Comparison of ENCODE assay signal across 8 mouse cellular contexts in genomic region chr12:12420841-12421579, GRCm38 (mm10).
A peak's percentile ranks its signal among the peaks of the same experiment; 100 is the strongest.
DNase-seq lines count a peak whose midpoint lies in the region; ATAC-seq lines count a peak whose summit lies in the region.

No protein-coding gene starts in this region.

- 14% methylated on average over 25 of the region's 25 CpGs for WGBS in embryonic facial prominence, embryonic 10.5 days
- WGBS in midbrain, embryonic 12.5 days: 13% methylated on average over 25 of the region's 25 CpGs

- intact Hi-C loops in left cerebral cortex, postnatal 4 days (cut with DNase I): loop anchor here (5.0 to 10.0 kb wide), 4 partner anchors 154 to 796 kb away; no protein-coding TSS in a partner anchor

- no peaks in the 10 kb centered on the region for H3K9me3 ChIP-seq in embryonic facial prominence, embryonic 10.5 days
- H3K9me3 ChIP-seq in midbrain, embryonic 12.5 days: no peaks in the 10 kb centered on the region

- H3K36me3 ChIP-seq in embryonic facial prominence, embryonic 10.5 days (replicated peaks): no peaks in the 10 kb centered on the region
- H3K36me3 ChIP-seq in midbrain, embryonic 12.5 days: no peaks in the 10 kb centered on the region

- peak overlapping the region; percentile 53 for H3K4me3 ChIP-seq in embryonic facial prominence, embryonic 10.5 days
- peak overlapping the region; percentile 34 for H3K4me3 ChIP-seq in midbrain, embryonic 12.5 days

- peak overlapping the region; percentile 95 for H3K27ac ChIP-seq in embryonic facial prominence, embryonic 10.5 days (replicated peaks)
- H3K27ac ChIP-seq in midbrain, embryonic 12.5 days (replicated peaks): peak overlapping the region; percentile 58

- H3K9ac ChIP-seq in midbrain, embryonic 12.5 days (replicated peaks): peak overlapping the region; percentile 73

- H3K27me3 ChIP-seq in embryonic facial prominence, embryonic 10.5 days (replicated peaks; ENCODE audit: low read depth, poor library complexity, severe bottlenecking): no peaks in the 10 kb centered on the region
- H3K27me3 ChIP-seq in midbrain, embryonic 12.5 days: peaks cover 15% of the 10 kb centered on the region

- H3K4me1 ChIP-seq in embryonic facial prominence, embryonic 10.5 days: peaks cover 17% of the 10 kb centered on the region
- H3K4me1 ChIP-seq in midbrain, embryonic 12.5 days: no peaks in the 10 kb centered on the region

- DNase-seq in adrenal gland, postnatal 14 days: peak; percentile 92
- DNase-seq in embryonic facial prominence, embryonic 10.5 days (ENCODE audit: low spot score): peak; percentile 93
- peak; percentile 97 for DNase-seq in heart, adult 11 months
- DNase-seq in kidney, adult 11 months: peak; percentile 64
- DNase-seq in left cerebral cortex, postnatal 4 days: peak; percentile 90
- peak; percentile 44 for DNase-seq in skeletal muscle tissue, adult 2 months (ENCODE audit: low read depth, low spot score)
- DNase-seq in adipocyte (ENCODE audit: low spot score): no peak

- H3K4me2 ChIP-seq in midbrain, embryonic 12.5 days (replicated peaks): peak overlapping the region; percentile 55

- peak; percentile 96 for ATAC-seq in midbrain, embryonic 12.5 days (ENCODE audit: low FRiP score, low read depth)
